Mouse (Mus musculus) kidney, postnatal 0 days (tissue): ENCODE results near the gene Hspa12b. TPM values are rescaled to one million over a fixed set of nuclear protein-coding genes. Genes with fewer than 3 reads are reported as not detected.

Experiments used
- ATAC-seq: fragments of 200-750 bp; cut with Nextera tagmentation; replicated peaks from 2 replicates; pipeline ENCODE4 v1.8.0; 2017; ENCODE audit warnings: low read depth, moderate number of reproducible peaks, moderate TSS enrichment, moderate library complexity; ENCODE audit not compliant: low FRiP score
- DNase-seq: peaks from one replicate; pipeline ENCODE4 v3.0.0-alpha.2; 2016; ENCODE audit warnings: low spot score
- H3K27ac ChIP-seq: fragments of 300-500 bp; sonication (generic); 2 replicates; pipeline ENCODE4 v1.5.1; 2014; ENCODE audit warnings: mild to moderate bottlenecking
- H3K27me3 ChIP-seq: fragments of 300-500 bp; sonication (generic); 2 replicates; pipeline ENCODE4 v1.6.1; 2014; ENCODE audit warnings: low read length, mixed read lengths; ENCODE audit not compliant: insufficient read depth
- H3K36me3 ChIP-seq: fragments of 300-500 bp; sonication (generic); 2 replicates; pipeline ENCODE4 v1.6.1; 2014; ENCODE audit warnings: low read length, mixed read lengths; ENCODE audit not compliant: insufficient read depth
- H3K4me1 ChIP-seq: fragments of 300-500 bp; sonication (generic); replicated peaks from 2 replicates; pipeline ENCODE4 v1.6.1; 2014; ENCODE audit warnings: antibody characterized with exemption, low read length, mixed read lengths; ENCODE audit not compliant: insufficient read depth
- H3K4me2 ChIP-seq: fragments of 300-500 bp; sonication (generic); 2 replicates; pipeline ENCODE4 v1.6.1; 2014; ENCODE audit warnings: mild to moderate bottlenecking, low read length, moderate library complexity, mixed read lengths
- H3K4me3 ChIP-seq: fragments of 300-500 bp; sonication (generic); replicated peaks from 2 replicates; pipeline ENCODE4 v1.5.1; 2014; ENCODE audit warnings: low read depth, low read length
- H3K9ac ChIP-seq: fragments of 300-500 bp; sonication (generic); 2 replicates; pipeline ENCODE4 v1.6.1; 2014; ENCODE audit warnings: low read depth, low read length
- H3K9me3 ChIP-seq: fragments of 300-500 bp; sonication (generic); replicated peaks from 2 replicates; pipeline ENCODE4 v1.6.1; 2016; ENCODE audit warnings: low read length, inconsistent platforms, mixed read lengths
- CTCF ChIP-seq: IDR thresholded peaks from 2 replicates; pipeline ENCODE4 v1.5.1; 2016; ENCODE audit warnings: antibody characterized with exemption, low read depth, mild to moderate bottlenecking, moderate library complexity
- WGBS: fragments of 180-500 bp; shearing (Covaris S2); extraction: QIAGEN DNeasy Blood & Tissue Kit; methylation state at CpG from one replicate; pipeline ENCODE4 v1.1.7; 2014; 5-methylcytosine and 5-hydroxymethylcytosine counted together
- polyA plus RNA-seq: library from polyadenylated mRNA; unstranded; fragments of >200 nt; fragmentation: Nextera tagmentation; extraction: Ambion mirVana; gene quantifications from 2 replicates; pipeline ENCODE4 v1.2.1, GENCODE M21; 2015

The Hspa12b gene
- polyA plus RNA-seq, 1 experiment from 2014 or later = 9.4 TPM

DNA sequence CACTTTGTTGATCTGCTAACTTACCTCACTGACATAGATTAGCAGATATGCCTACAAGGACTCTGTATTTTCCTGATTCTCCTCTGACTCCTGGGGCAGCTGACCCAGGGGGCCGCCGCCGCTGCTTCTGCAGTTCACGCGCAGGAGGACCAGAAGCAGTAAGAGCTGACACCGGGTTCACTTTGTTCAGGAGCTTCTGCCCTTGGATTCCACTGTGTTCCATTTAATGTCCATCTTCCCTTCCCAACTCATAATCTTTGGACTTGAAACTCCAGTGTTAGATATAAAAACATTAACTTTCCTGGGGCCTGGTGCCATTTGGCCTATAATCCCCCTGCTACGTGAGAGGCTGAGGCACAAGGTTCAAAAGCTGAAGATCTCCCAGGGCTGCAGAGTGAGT, 36.8 kb downstream of the Hspa12b start:
- Histone ChIP-seq H3K27ac (peak overlapping the region; percentile 27; the same call in 1 of the 2 replicates), H3K36me3 (no peaks in the 10 kb centered on the region), H3K9me3 (no peaks in the 10 kb centered on the region), H3K4me3 (no peak overlapping the region), H3K4me1 (no peaks in the 10 kb centered on the region), H3K4me2 (no peak overlapping the region), H3K9ac (no peak overlapping the region), H3K27me3 (no peaks in the 10 kb centered on the region)
- WGBS = 70% methylated on average over 7 of the region's 7 CpGs
- no peak for TF ChIP-seq CTCF
- ATAC-seq = no peak
- no peak for DNase-seq

GRCm38 (mm10) chr2:131166172-131166571, 39.1 kb downstream of the Hspa12b start:
- DNase-seq = no peak
- H3K4me2 ChIP-seq = no peak overlapping the region
- H3K27me3 ChIP-seq = no peaks in the 10 kb centered on the region
- H3K27ac ChIP-seq = no peak overlapping the region; the same call in 1 of the 2 replicates
- ATAC-seq = no peak
- WGBS = 85% methylated on average over 2 of the region's 2 CpGs
- no peak overlapping the region for H3K9ac ChIP-seq
- no peak for TF ChIP-seq CTCF
- no peaks in the 10 kb centered on the region for H3K36me3 ChIP-seq
- H3K4me3 ChIP-seq = no peak overlapping the region
- H3K9me3 ChIP-seq = no peaks in the 10 kb centered on the region
- H3K4me1 ChIP-seq = no peaks in the 10 kb centered on the region

DNA sequence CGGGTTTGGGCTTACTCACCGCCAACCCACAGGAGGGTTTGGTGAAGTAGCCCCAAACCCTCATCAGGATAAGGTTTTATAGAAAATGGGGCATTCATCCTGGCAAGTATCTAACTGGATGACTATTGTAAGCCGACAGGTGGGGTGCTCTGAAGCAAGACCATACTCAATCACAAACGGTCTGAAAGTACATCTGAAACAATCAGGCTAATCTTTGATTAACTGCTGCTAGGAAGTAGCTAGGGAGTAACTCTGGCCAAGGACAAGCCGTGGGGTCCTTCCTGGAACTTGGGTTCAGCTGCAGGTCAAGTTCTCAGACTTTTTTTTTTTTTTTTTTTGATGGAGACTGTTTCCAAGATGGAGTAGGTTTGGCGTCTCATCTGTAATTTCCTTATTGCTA, 40.9 kb downstream of the Hspa12b start:
- Histone ChIP-seq H3K4me3 (no peak overlapping the region), H3K9ac (no peak overlapping the region), H3K36me3 (no peaks in the 10 kb centered on the region), H3K4me1 (no peaks in the 10 kb centered on the region), H3K4me2 (no peak overlapping the region), H3K27me3 (no peaks in the 10 kb centered on the region), H3K9me3 (no peaks in the 10 kb centered on the region), H3K27ac (no peak overlapping the region)
- no peak for DNase-seq
- 54% methylated on average over 6 of the region's 6 CpGs for WGBS
- ATAC-seq = no peak
- TF ChIP-seq CTCF = no peak

GRCm38 (mm10) chr2:131168914-131169313, 41.8 kb downstream of the Hspa12b start:
- Histone ChIP-seq H3K36me3 (no peaks in the 10 kb centered on the region), H3K4me1 (no peaks in the 10 kb centered on the region), H3K4me3 (no peak overlapping the region), H3K4me2 (no peak overlapping the region), H3K27ac (no peak overlapping the region), H3K9ac (no peak overlapping the region), H3K27me3 (no peaks in the 10 kb centered on the region), H3K9me3 (no peaks in the 10 kb centered on the region)
- TF ChIP-seq CTCF = no peak
- no peak for ATAC-seq
- DNase-seq = no peak
- 84% methylated on average over 1 of the region's 1 CpGs for WGBS

DNA sequence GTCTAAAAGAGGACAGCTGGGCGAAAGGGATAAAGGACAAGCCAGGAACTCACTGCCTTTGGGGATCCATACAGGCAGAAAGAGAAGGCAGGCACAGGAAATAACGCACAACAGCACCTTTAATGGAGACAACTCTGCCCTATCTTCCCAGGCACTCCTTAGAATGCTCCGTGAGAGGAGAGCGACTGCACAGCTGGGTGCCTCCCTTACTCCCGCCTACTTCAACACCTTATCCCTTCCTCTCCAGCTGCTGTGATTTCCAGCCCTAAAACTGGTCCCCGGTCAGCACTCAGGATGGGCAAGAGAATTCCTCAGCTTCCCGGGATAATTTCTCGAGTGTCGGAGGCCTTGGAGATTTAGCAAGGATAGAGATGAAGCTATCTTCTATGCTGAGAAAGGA, 43.9 kb downstream of the Hspa12b start:
- WGBS = 25% methylated on average over 9 of the region's 9 CpGs
- Histone ChIP-seq H3K9me3 (no peaks in the 10 kb centered on the region), H3K36me3 (no peaks in the 10 kb centered on the region), H3K9ac (peak overlapping the region; percentile 28; the same call in 1 of the 2 replicates), H3K4me1 (peaks cover 2% of the 10 kb centered on the region; the same call in 1 of the 2 replicates), H3K27me3 (no peaks in the 10 kb centered on the region), H3K4me2 (peak overlapping the region; percentile 52), H3K4me3 (peak overlapping the region; percentile 13; the same call in 1 of the 2 replicates), H3K27ac (no peak overlapping the region)
- ATAC-seq (no peak), DNase-seq (peak; percentile 25)
- no peak for TF ChIP-seq CTCF

GRCm38 (mm10) chr2:131171401-131172104, 44.5 kb downstream of the Hspa12b start:
- Histone ChIP-seq H3K27me3 (no peaks in the 10 kb centered on the region), H3K27ac (no peak overlapping the region), H3K9ac (peak overlapping the region; percentile 28; the same call in 1 of the 2 replicates), H3K4me1 (peaks cover 8% of the 10 kb centered on the region), H3K4me3 (peak overlapping the region; percentile 13), H3K36me3 (no peaks in the 10 kb centered on the region), H3K4me2 (peak overlapping the region; percentile 52), H3K9me3 (no peaks in the 10 kb centered on the region)
- no peak for ATAC-seq
- peak; percentile 27; the same call in 1 of the 2 replicates for TF ChIP-seq CTCF
- DNase-seq = no peak
- 14% methylated on average over 43 of the region's 43 CpGs for WGBS

GRCm38 (mm10) chr2:131172322-131172721, 45.2 kb downstream of the Hspa12b start:
- Histone ChIP-seq H3K4me2 (no peak overlapping the region), H3K4me1 (peaks cover 16% of the 10 kb centered on the region), H3K27ac (no peak overlapping the region), H3K9ac (no peak overlapping the region), H3K4me3 (no peak overlapping the region), H3K9me3 (no peaks in the 10 kb centered on the region), H3K27me3 (no peaks in the 10 kb centered on the region), H3K36me3 (no peaks in the 10 kb centered on the region)
- WGBS = 71% methylated on average over 9 of the region's 9 CpGs
- DNase-seq = no peak
- no peak for TF ChIP-seq CTCF
- ATAC-seq = no peak
